Mouse (Mus musculus): ENCODE results near the gene Gdf15.
"Not testable (repeated sequence)": the region's sequence is repeated elsewhere in the genome, so short reads cannot be mapped to it uniquely, and the experiment has no call there.

The Gdf15 gene

GRCm38 (mm10) chr8:70587955-70588354 lies 44.3 kb downstream of the Gdf15 start:
- DNase-seq (ENCODE audit: low read depth, low spot score) = not testable (repeated sequence)

GRCm38 (mm10) chr8:70585258-70585652 lies 47.0 kb downstream of the Gdf15 start:
- no peak for DNase-seq (ENCODE audit: low read depth, low spot score)

GRCm38 (mm10) chr8:70584606-70585257 lies 47.5 kb downstream of the Gdf15 start:
- no peak for DNase-seq (ENCODE audit: low read depth, low spot score)

GRCm38 (mm10) chr8:70583476-70584387 lies 48.5 kb downstream of the Gdf15 start:
- no peak for DNase-seq (ENCODE audit: low read depth, low spot score)

Measured in retina, adult 2 months (tissue).